Mouse (Mus musculus): ENCODE data around the gene Slc9a2. TPM values are rescaled to one million over a fixed set of nuclear protein-coding genes. Genes with fewer than 3 reads are reported as not detected.

Slc9a2 gene
- polyA plus RNA-seq, 1 experiment from 2014 or later: 0.11 TPM

DNA sequence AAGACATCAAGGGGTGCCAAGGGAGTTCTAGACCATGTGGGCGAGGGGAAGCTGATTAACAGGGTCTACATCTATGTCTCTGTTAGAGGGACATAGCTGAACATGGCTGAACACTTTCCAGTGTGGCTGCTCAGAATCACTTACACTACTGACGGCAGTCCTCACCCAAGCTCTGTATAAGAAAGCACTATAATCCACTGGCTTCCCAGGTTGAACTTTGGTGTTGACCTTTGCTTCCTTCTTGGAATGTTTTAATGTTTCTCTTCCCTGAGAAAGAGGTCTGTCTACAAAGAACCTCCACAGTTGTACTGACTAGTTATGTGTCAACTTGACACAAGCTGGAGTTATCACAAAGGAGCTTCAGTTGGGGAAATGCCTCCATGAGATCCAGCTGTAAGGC lies 95.7 kb downstream of the Slc9a2 start:
- H3K9ac ChIP-seq (replicated peaks; ENCODE audit: low read depth): no peak overlapping the region
- H3K27me3 ChIP-seq (replicated peaks; ENCODE audit: insufficient read depth, low read length): no peaks in the 10 kb centered on the region
- H3K27ac ChIP-seq (ENCODE audit: low read length): no peak overlapping the region
- DNase-seq (ENCODE audit: low spot score) (no peak), ATAC-seq (no peak)
- no peak for TF ChIP-seq CTCF (IDR thresholded peaks at IDR 0.05)
- TF ChIP-seq EP300 (IDR thresholded peaks at IDR 0.05): no peak
- no peak overlapping the region for H3K4me2 ChIP-seq (replicated peaks; ENCODE audit: low read depth, low read length)
- H3K4me1 ChIP-seq (ENCODE audit: insufficient read depth, low read depth, low read length): no peaks in the 10 kb centered on the region
- WGBS: 89% methylated on average over 2 of the region's 2 CpGs
- H3K9me3 ChIP-seq (ENCODE audit: low read length): no peaks in the 10 kb centered on the region
- no peak overlapping the region for H3K4me3 ChIP-seq (ENCODE audit: low read depth, low read length)
- H3K36me3 ChIP-seq (ENCODE audit: insufficient read depth, low read length): no peaks in the 10 kb centered on the region

GRCm38 (mm10) chr1:40776763-40777162 lies 96.4 kb downstream of the Slc9a2 start:
- 73% methylated on average over 3 of the region's 3 CpGs for WGBS
- ATAC-seq (no peak), DNase-seq (ENCODE audit: low spot score) (no peak)
- Histone ChIP-seq H3K9me3 (ENCODE audit: low read length) (no peaks in the 10 kb centered on the region), H3K4me1 (ENCODE audit: insufficient read depth, low read depth, low read length) (no peaks in the 10 kb centered on the region), H3K9ac (replicated peaks; ENCODE audit: low read depth) (no peak overlapping the region), H3K27ac (ENCODE audit: low read length) (no peak overlapping the region), H3K27me3 (replicated peaks; ENCODE audit: insufficient read depth, low read length) (no peaks in the 10 kb centered on the region), H3K36me3 (ENCODE audit: insufficient read depth, low read length) (no peaks in the 10 kb centered on the region), H3K4me2 (replicated peaks; ENCODE audit: low read depth, low read length) (no peak overlapping the region), H3K4me3 (ENCODE audit: low read depth, low read length) (no peak overlapping the region)
- TF ChIP-seq EP300 (IDR thresholded peaks at IDR 0.05) (no peak), CTCF (IDR thresholded peaks at IDR 0.05) (no peak)

- 96% methylated on average over 7 of the region's 7 CpGs for WGBS
- Histone ChIP-seq H3K27ac (ENCODE audit: low read length) (no peak overlapping the region), H3K9me3 (ENCODE audit: low read length) (no peaks in the 10 kb centered on the region), H3K36me3 (ENCODE audit: insufficient read depth, low read length) (no peaks in the 10 kb centered on the region), H3K27me3 (replicated peaks; ENCODE audit: insufficient read depth, low read length) (no peaks in the 10 kb centered on the region), H3K4me3 (ENCODE audit: low read depth, low read length) (no peak overlapping the region), H3K4me1 (ENCODE audit: insufficient read depth, low read depth, low read length) (no peaks in the 10 kb centered on the region), H3K4me2 (replicated peaks; ENCODE audit: low read depth, low read length) (no peak overlapping the region), H3K9ac (replicated peaks; ENCODE audit: low read depth) (no peak overlapping the region)
- TF ChIP-seq EP300 (IDR thresholded peaks at IDR 0.05) (no peak), CTCF (IDR thresholded peaks at IDR 0.05) (no peak)
- ATAC-seq: no peak
- no peak for DNase-seq (ENCODE audit: low spot score)
These were observed 103.1 kb downstream of the Slc9a2 start for GRCm38 (mm10) chr1:40783450-40783849.

DNA sequence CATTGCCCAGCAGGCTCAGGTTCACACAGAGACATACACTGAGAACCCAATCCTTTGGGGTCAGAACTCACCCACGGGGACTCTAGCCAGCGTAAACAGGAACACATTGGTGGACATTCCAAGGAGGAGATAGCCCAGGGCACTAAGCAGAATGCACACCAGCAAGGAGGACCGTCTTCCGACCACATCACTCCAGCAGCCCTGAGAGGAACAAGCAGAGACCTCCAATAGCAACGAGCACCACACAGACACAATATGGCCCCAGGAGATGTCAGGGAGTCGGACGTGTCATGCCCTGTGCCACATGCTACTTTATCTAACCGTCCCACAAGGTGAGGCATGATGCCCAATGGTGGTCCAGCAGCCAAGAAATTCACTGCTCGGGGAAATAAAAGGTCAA lies 103.9 kb downstream of the Slc9a2 start:
- 85% methylated on average over 9 of the region's 9 CpGs for WGBS
- Histone ChIP-seq H3K4me3 (ENCODE audit: low read depth, low read length) (no peak overlapping the region), H3K27me3 (replicated peaks; ENCODE audit: insufficient read depth, low read length) (no peaks in the 10 kb centered on the region), H3K4me2 (replicated peaks; ENCODE audit: low read depth, low read length) (no peak overlapping the region), H3K27ac (ENCODE audit: low read length) (no peak overlapping the region), H3K9ac (replicated peaks; ENCODE audit: low read depth) (no peak overlapping the region), H3K36me3 (ENCODE audit: insufficient read depth, low read length) (no peaks in the 10 kb centered on the region), H3K9me3 (ENCODE audit: low read length) (no peaks in the 10 kb centered on the region), H3K4me1 (ENCODE audit: insufficient read depth, low read depth, low read length) (no peaks in the 10 kb centered on the region)
- TF ChIP-seq EP300 (IDR thresholded peaks at IDR 0.05) (no peak), CTCF (IDR thresholded peaks at IDR 0.05) (no peak)
- ATAC-seq (no peak), DNase-seq (ENCODE audit: low spot score) (no peak)

DNA sequence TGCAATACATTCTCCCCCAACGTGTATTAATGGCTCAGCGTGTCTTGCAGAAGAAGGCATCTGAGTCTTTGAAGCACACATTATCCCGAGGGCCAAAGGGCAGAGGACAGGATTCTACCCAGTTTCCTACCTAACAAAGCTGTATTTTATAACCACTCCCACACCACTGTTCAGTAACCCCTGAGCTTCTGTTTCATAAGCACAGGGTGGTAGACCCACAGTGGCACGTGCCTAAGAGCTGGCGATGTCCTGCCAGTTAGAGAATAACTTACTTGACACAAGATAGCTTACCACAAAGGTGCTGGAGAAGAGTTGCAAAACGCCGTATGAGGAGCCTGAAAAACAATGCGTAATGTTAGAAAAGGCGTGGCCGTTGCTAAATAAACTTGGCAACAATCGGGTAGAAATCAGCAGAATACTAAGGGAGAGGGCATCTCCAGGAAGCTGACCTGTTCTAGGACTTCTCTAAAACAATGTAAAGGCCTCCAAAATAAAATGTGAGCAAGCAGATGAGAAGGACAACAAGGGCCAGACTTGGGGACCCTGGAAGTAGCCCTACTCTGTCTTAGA lies 105.6 kb downstream of the Slc9a2 start:
- Histone ChIP-seq H3K27me3 (replicated peaks; ENCODE audit: insufficient read depth, low read length) (no peaks in the 10 kb centered on the region), H3K4me2 (replicated peaks; ENCODE audit: low read depth, low read length) (no peak overlapping the region), H3K4me3 (ENCODE audit: low read depth, low read length) (no peak overlapping the region), H3K27ac (ENCODE audit: low read length) (no peak overlapping the region), H3K9ac (replicated peaks; ENCODE audit: low read depth) (no peak overlapping the region), H3K36me3 (ENCODE audit: insufficient read depth, low read length) (no peaks in the 10 kb centered on the region), H3K9me3 (ENCODE audit: low read length) (no peaks in the 10 kb centered on the region), H3K4me1 (ENCODE audit: insufficient read depth, low read depth, low read length) (peaks cover 2% of the 10 kb centered on the region; the same call in 1 of the 2 replicates)
- DNase-seq (ENCODE audit: low spot score) (no peak), ATAC-seq (no peak)
- WGBS: 67% methylated on average over 11 of the region's 11 CpGs
- TF ChIP-seq EP300 (IDR thresholded peaks at IDR 0.05) (no peak), CTCF (IDR thresholded peaks at IDR 0.05) (no peak)

DNA sequence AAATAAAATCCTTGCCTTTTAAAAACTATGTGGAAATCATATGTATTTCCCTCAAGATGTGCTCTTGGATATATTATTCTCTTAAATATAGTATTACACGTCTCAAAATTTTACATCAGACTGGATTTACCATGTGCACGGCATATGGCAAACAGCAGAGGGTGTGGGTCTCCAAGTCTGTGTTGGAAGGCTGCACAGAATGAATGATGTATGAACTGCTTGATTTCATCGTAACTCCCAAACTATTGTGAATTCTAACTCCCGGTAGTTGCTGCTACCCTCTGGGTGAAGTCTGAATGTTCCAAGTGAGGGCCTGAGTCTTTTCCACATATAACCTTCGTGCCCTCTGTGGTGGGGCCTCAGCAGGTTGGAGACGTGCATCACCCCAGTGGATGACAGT lies 108.6 kb downstream of the Slc9a2 start:
- Histone ChIP-seq H3K4me1 (ENCODE audit: insufficient read depth, low read depth, low read length) (peaks cover 3% of the 10 kb centered on the region; the same call in 1 of the 2 replicates), H3K9me3 (ENCODE audit: low read length) (no peaks in the 10 kb centered on the region), H3K9ac (replicated peaks; ENCODE audit: low read depth) (no peak overlapping the region), H3K27ac (ENCODE audit: low read length) (no peak overlapping the region), H3K4me2 (replicated peaks; ENCODE audit: low read depth, low read length) (no peak overlapping the region), H3K27me3 (replicated peaks; ENCODE audit: insufficient read depth, low read length) (no peaks in the 10 kb centered on the region), H3K4me3 (ENCODE audit: low read depth, low read length) (no peak overlapping the region), H3K36me3 (ENCODE audit: insufficient read depth, low read length) (no peaks in the 10 kb centered on the region)
- WGBS: 78% methylated on average over 6 of the region's 6 CpGs
- TF ChIP-seq EP300 (IDR thresholded peaks at IDR 0.05): no peak
- no peak for TF ChIP-seq CTCF (IDR thresholded peaks at IDR 0.05)
- DNase-seq (ENCODE audit: low spot score) (no peak), ATAC-seq (no peak)
